Mouse (Mus musculus): ENCODE measurements around the gene Fam193a. TPM values are rescaled to one million over a fixed set of nuclear protein-coding genes. Genes with fewer than 3 reads are reported as not detected.

Gene Fam193a
- polyA plus RNA-seq, 1 experiment, result 45.8 TPM

DNA sequence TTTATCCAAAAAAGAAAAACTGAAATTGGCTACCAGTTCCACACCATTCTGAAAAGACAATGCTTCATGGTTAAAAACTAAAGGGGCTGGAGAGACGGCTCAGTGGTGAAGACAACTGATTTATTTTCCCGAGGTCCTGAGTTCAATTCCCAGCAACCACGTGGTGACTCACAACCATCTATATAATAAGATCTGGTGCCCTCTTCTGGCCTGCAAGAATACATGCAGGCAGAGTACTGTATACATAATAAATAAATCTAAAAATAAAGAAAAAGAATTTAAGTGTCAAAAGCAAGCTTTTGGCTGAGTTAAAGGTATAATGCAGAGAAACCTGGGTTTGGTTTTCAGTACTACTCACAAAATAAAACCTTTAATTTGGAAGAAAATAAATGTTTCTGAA lies 111.2 kb downstream of the Fam193a start:
- no peak for DNase-seq
- no peaks in the 10 kb centered on the region for H3K4me1 ChIP-seq (ENCODE audit: control insufficient read depth, insufficient read depth, low read length)
- TF ChIP-seq CTCF (IDR thresholded peaks at IDR 0.05; ENCODE audit: insufficient read depth, low read length), result no peak
- TF ChIP-seq POLR2A (IDR thresholded peaks at IDR 0.05; ENCODE audit: borderline replicate concordance, extremely low read depth, low read depth, low read length), result no peak
- 86% methylated on average over 3 of the region's 3 CpGs for WGBS
- no peak overlapping the region for H3K4me3 ChIP-seq (replicated peaks; ENCODE audit: extremely low read depth, low read depth, low read length)

DNA sequence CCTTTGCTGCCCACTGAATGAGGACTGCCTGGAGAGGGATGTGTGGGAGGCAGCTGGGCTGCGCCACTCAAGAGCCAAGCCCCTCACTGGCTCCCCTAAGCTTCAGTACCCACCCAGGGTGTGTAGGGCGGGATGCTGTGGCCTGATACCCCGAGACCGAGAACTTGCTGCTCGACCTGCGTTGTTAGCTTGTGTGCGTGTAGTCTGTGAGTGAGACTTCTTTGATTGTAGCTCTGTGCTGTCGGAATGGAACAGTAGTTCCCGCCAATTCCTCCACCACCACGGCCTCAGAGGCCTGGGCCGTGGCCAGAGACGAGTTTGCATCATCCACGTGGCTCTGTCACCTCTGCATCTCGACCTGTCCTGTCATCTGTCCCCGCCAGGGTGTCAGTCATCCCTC lies 116.0 kb downstream of the Fam193a start:
- H3K4me3 ChIP-seq (replicated peaks; ENCODE audit: extremely low read depth, low read depth, low read length), result no peak overlapping the region
- TF ChIP-seq CTCF (IDR thresholded peaks at IDR 0.05; ENCODE audit: insufficient read depth, low read length) (no peak), POLR2A (IDR thresholded peaks at IDR 0.05; ENCODE audit: borderline replicate concordance, extremely low read depth, low read depth, low read length) (no peak)
- WGBS, result 89% methylated on average over 15 of the region's 15 CpGs
- no peak for DNase-seq
- H3K4me1 ChIP-seq (ENCODE audit: control insufficient read depth, insufficient read depth, low read length), result no peaks in the 10 kb centered on the region

DNA sequence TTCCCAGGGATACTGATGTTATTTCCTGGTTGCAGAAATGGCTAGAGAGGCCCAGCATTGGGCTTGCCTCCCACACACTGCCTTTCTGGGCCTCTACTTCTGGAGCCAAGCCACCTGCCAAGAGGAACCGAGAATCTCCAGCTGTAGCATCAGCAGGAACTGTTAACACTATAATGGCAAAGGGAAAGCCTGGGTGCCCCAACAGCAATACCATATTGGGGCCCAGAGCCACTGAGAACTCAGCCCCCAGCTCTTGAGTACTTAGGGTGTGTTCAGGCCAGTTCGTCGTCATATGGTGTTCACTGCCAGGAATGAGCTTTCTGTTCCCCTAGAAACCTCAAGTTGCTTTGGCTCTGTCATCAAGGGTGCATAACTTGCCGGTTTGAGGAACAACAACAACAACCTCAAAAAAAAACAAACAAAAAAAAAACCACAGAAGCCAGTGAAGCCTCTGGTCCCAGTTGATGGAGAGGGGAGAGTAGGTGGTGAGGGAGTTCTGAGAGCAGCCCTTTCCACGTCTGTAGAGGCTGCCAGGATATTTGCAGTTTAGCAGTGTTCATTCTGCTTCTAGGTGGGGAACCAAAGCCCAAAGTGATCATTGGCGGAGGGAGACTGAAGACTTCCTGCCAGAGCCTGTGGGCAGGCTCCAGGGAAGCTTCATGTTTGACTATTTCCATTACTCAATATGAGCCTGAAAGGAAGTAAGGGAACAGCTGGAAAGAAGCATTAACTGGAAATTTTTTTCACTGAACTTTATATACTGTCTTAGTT lies 117.8 kb downstream of the Fam193a start:
- TF ChIP-seq POLR2A (IDR thresholded peaks at IDR 0.05; ENCODE audit: borderline replicate concordance, extremely low read depth, low read depth, low read length) (no peak), CTCF (IDR thresholded peaks at IDR 0.05; ENCODE audit: insufficient read depth, low read length) (no peak)
- Histone ChIP-seq H3K4me3 (replicated peaks; ENCODE audit: extremely low read depth, low read depth, low read length) (no peak overlapping the region), H3K4me1 (ENCODE audit: control insufficient read depth, insufficient read depth, low read length) (no peaks in the 10 kb centered on the region)
- peak; percentile 19 for DNase-seq
- 44% methylated on average over 6 of the region's 6 CpGs for WGBS

GRCm38 (mm10) chr5:34488741-34489417 lies 119.1 kb downstream of the Fam193a start:
- DNase-seq, result no peak
- no peaks in the 10 kb centered on the region for H3K4me1 ChIP-seq (ENCODE audit: control insufficient read depth, insufficient read depth, low read length)
- TF ChIP-seq POLR2A (IDR thresholded peaks at IDR 0.05; ENCODE audit: borderline replicate concordance, extremely low read depth, low read depth, low read length) (no peak), CTCF (IDR thresholded peaks at IDR 0.05; ENCODE audit: insufficient read depth, low read length) (no peak)
- H3K4me3 ChIP-seq (replicated peaks; ENCODE audit: extremely low read depth, low read depth, low read length), result no peak overlapping the region
- 74% methylated on average over 6 of the region's 6 CpGs for WGBS

DNA sequence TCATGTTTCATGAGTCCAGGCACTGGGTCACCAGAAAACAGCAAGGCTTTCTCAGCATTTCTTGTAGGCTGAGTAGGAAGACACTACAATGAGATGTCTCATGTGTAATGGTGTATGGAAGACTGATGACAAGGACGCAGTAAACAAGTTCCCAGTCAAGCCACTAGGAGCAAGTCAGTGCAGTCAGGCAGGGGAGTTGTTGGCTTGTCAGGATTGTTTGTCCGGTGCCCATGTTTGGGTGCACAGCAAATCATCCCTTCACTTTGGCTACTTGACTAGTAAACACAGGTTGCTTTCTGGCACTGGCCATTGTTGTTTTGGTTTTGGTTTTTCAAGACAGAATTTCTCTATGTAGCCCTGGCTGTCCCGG lies 119.7 kb downstream of the Fam193a start:
- Histone ChIP-seq H3K4me3 (replicated peaks; ENCODE audit: extremely low read depth, low read depth, low read length) (no peak overlapping the region), H3K4me1 (ENCODE audit: control insufficient read depth, insufficient read depth, low read length) (no peaks in the 10 kb centered on the region)
- DNase-seq, result no peak
- 93% methylated on average over 3 of the region's 3 CpGs for WGBS
- no peak for TF ChIP-seq CTCF (IDR thresholded peaks at IDR 0.05; ENCODE audit: insufficient read depth, low read length)
- TF ChIP-seq POLR2A (IDR thresholded peaks at IDR 0.05; ENCODE audit: borderline replicate concordance, extremely low read depth, low read depth, low read length), result no peak

DNA sequence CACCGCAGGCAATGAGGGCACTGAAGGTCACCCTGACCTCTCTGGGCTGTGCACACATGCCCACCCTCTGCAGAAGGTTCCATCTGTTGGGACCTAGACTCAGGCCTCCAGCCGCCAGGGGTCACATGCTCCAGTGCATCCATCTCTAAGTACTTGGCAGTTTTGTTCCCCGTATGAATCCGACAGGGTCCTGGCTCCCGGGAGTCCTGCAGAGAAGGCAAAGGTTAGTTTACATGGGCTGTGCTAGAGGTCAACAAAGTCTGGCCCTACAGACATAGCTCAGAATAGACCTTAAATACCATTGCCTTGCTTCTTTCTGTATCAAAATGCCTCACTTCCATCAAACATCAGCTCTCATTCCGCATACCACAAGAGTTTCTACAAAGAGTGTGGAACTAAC lies 127.0 kb downstream of the Fam193a start:
- H3K4me1 ChIP-seq (ENCODE audit: control insufficient read depth, insufficient read depth, low read length), result no peaks in the 10 kb centered on the region
- 65% methylated on average over 6 of the region's 6 CpGs for WGBS
- DNase-seq, result no peak
- H3K4me3 ChIP-seq (replicated peaks; ENCODE audit: extremely low read depth, low read depth, low read length), result no peak overlapping the region
- TF ChIP-seq CTCF (IDR thresholded peaks at IDR 0.05; ENCODE audit: insufficient read depth, low read length) (no peak), POLR2A (IDR thresholded peaks at IDR 0.05; ENCODE audit: borderline replicate concordance, extremely low read depth, low read depth, low read length) (no peak)

DNA sequence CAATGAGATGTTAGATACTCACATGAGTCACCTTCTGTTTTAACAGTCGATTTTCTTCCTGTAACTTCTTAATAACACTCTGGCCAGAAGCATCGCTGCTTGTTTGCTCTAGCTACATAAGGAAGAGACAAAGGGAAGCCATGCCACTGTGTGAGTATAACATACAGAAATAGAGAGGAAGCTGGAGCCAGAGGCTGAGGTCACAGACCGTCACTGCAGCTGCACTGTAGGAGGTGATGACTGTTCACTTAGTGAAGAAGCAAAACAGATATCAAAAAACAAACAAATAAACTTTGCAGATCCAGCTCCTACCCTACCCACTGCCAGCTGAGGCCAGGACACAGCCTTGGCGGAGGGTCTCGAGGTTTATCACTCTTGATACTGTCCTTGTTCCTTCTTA lies 131.2 kb downstream of the Fam193a start:
- Histone ChIP-seq H3K4me1 (ENCODE audit: control insufficient read depth, insufficient read depth, low read length) (no peaks in the 10 kb centered on the region), H3K4me3 (replicated peaks; ENCODE audit: extremely low read depth, low read depth, low read length) (no peak overlapping the region)
- WGBS, result 67% methylated on average over 5 of the region's 5 CpGs
- TF ChIP-seq POLR2A (IDR thresholded peaks at IDR 0.05; ENCODE audit: borderline replicate concordance, extremely low read depth, low read depth, low read length), result no peak
- TF ChIP-seq CTCF (IDR thresholded peaks at IDR 0.05; ENCODE audit: insufficient read depth, low read length), result no peak
- no peak for DNase-seq

GRCm38 (mm10) chr5:34501588-34501987 lies 131.9 kb downstream of the Fam193a start:
- DNase-seq, result no peak
- TF ChIP-seq POLR2A (IDR thresholded peaks at IDR 0.05; ENCODE audit: borderline replicate concordance, extremely low read depth, low read depth, low read length) (no peak), CTCF (IDR thresholded peaks at IDR 0.05; ENCODE audit: insufficient read depth, low read length) (no peak)
- WGBS, result 65% methylated on average over 3 of the region's 3 CpGs
- no peak overlapping the region for H3K4me3 ChIP-seq (replicated peaks; ENCODE audit: extremely low read depth, low read depth, low read length)
- H3K4me1 ChIP-seq (ENCODE audit: control insufficient read depth, insufficient read depth, low read length), result no peaks in the 10 kb centered on the region

DNA sequence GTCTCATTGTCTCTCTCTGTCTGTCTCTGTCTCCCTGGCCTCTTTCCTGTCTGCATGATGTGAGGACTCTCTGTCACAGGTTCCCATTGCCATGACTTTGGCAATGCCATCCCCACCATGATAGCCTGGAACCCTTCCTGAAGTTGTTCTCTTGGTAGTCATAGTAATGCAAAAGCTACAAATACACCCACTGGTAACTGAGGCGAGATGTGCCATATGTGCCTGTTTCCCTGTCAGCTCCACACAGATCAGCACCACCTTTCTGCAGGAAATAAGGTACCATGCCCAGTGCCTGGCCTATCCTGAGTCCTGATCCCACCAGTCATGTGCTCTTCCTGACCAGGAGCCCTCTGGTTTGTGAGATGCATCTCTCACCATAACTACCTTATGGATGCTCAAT lies 132.7 kb downstream of the Fam193a start:
- no peak for TF ChIP-seq CTCF (IDR thresholded peaks at IDR 0.05; ENCODE audit: insufficient read depth, low read length)
- no peak for TF ChIP-seq POLR2A (IDR thresholded peaks at IDR 0.05; ENCODE audit: borderline replicate concordance, extremely low read depth, low read depth, low read length)
- Histone ChIP-seq H3K4me1 (ENCODE audit: control insufficient read depth, insufficient read depth, low read length) (no peaks in the 10 kb centered on the region), H3K4me3 (replicated peaks; ENCODE audit: extremely low read depth, low read depth, low read length) (no peak overlapping the region)
- 88% methylated on average over 1 of the region's 1 CpGs for WGBS
- no peak for DNase-seq

- TF ChIP-seq CTCF (IDR thresholded peaks at IDR 0.05; ENCODE audit: insufficient read depth, low read length) (no peak), POLR2A (IDR thresholded peaks at IDR 0.05; ENCODE audit: borderline replicate concordance, extremely low read depth, low read depth, low read length) (no peak)
- Histone ChIP-seq H3K4me1 (ENCODE audit: control insufficient read depth, insufficient read depth, low read length) (no peaks in the 10 kb centered on the region), H3K4me3 (replicated peaks; ENCODE audit: extremely low read depth, low read depth, low read length) (no peak overlapping the region)
- 81% methylated on average over 6 of the region's 6 CpGs for WGBS
- DNase-seq, result no peak
Observed at GRCm38 (mm10) chr5:34502821-34503220, 133.1 kb downstream of the Fam193a start.
